Mouse (Mus musculus) heart, embryonic 13.5 days (tissue): ENCODE measurements around the gene Cdcp2. TPM values are rescaled to one million over a fixed set of nuclear protein-coding genes. Genes with fewer than 3 reads are reported as not detected.
"Not testable (repeated sequence)": the region's sequence is repeated elsewhere in the genome, so short reads cannot be mapped to it uniquely, and the experiment has no call there.

Experiments
- ATAC-seq: fragments of 200-750 bp; cut with Nextera tagmentation; 2 replicates; pipeline ENCODE4 v1.8.0; 2017; ENCODE audit warnings: moderate TSS enrichment; ENCODE audit not compliant: insufficient number of reproducible peaks, low FRiP score, low TSS enrichment; ENCODE audit errors: extremely low read depth
- H3K27ac ChIP-seq: fragments of 300-500 bp; sonication (generic); replicated peaks from 2 replicates; pipeline ENCODE4 v1.5.1; 2015; ENCODE audit warnings: moderate library complexity, mild to moderate bottlenecking, inconsistent platforms
- H3K27me3 ChIP-seq: fragments of 300-500 bp; sonication (generic); replicated peaks from 2 replicates; pipeline ENCODE4 v1.6.1; 2015; ENCODE audit warnings: mild to moderate bottlenecking, inconsistent platforms
- H3K36me3 ChIP-seq: fragments of 300-500 bp; sonication (generic); 2 replicates; pipeline ENCODE4 v1.6.1; 2015; ENCODE audit warnings: mild to moderate bottlenecking, inconsistent platforms
- H3K4me1 ChIP-seq: fragments of 300-500 bp; sonication (generic); 2 replicates; pipeline ENCODE4 v1.6.1; 2015; ENCODE audit warnings: inconsistent platforms
- H3K4me2 ChIP-seq: fragments of 300-500 bp; sonication (generic); 2 replicates; pipeline ENCODE4 v1.6.1; 2015; ENCODE audit warnings: inconsistent platforms, mild to moderate bottlenecking, moderate library complexity
- H3K4me3 ChIP-seq: fragments of 300-500 bp; sonication (generic); 2 replicates; pipeline ENCODE4 v1.5.1; 2015; ENCODE audit warnings: moderate library complexity, mild to moderate bottlenecking, inconsistent platforms
- H3K9ac ChIP-seq: fragments of 300-500 bp; sonication (generic); 2 replicates; pipeline ENCODE4 v1.6.1; 2015; ENCODE audit warnings: inconsistent platforms, mild to moderate bottlenecking, moderate library complexity
- H3K9me3 ChIP-seq: fragments of 300-500 bp; sonication (generic); 2 replicates; pipeline ENCODE4 v1.6.1; 2016; ENCODE audit warnings: inconsistent platforms
- WGBS: fragments of 180-500 bp; shearing (Covaris S2); methylation state at CpG from one replicate; pipeline ENCODE4 v1.1.7; 2015; ENCODE audit warnings: mixed read lengths; 5-methylcytosine and 5-hydroxymethylcytosine counted together
- polyA plus RNA-seq: library from polyadenylated mRNA; unstranded; fragments of >200 nt; fragmentation: Nextera tagmentation; extraction: Ambion mirVana; gene quantifications from 2 replicates; pipeline ENCODE4 v1.2.1, GENCODE M21; 2015

Cdcp2 gene
- polyA plus RNA-seq, 1 experiment from 2014 or later, result not detected

GRCm38 (mm10) chr4:107094484-107095187, 2.1 kb upstream of the Cdcp2 start:
- H3K9ac ChIP-seq, result no peak overlapping the region
- H3K4me3 ChIP-seq, result no peak overlapping the region
- WGBS, result 74% methylated on average over 16 of the region's 16 CpGs
- peaks cover 10% of the 10 kb centered on the region for H3K27me3 ChIP-seq
- ATAC-seq, result no peak
- no peak overlapping the region for H3K27ac ChIP-seq
- H3K4me2 ChIP-seq, result no peak overlapping the region
- no peaks in the 10 kb centered on the region for H3K36me3 ChIP-seq
- H3K4me1 ChIP-seq, result peaks cover 13% of the 10 kb centered on the region
- no peaks in the 10 kb centered on the region for H3K9me3 ChIP-seq

DNA sequence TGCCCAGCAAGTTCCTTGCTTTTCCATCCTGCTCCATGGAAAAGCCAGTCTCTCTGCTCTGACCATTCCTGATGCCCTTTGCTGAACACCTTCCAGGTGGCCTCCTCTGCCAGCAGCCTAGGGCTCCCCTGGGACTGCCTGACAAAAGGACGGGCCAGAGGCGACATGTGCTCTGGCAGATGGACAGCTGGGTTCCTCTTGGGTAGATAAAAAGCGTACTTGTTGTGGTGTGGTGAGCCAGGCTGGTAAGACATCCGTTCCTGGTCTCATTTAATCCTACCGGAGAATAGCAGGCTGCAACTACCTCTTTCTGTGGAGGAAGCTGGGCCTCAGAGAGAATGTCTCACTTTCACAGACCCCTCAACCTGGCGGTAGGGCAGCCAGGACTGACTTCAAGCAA, 648 bp upstream of the Cdcp2 start:
- Histone ChIP-seq H3K9me3 (no peaks in the 10 kb centered on the region), H3K4me3 (no peak overlapping the region), H3K27me3 (peaks cover 10% of the 10 kb centered on the region), H3K4me1 (peaks cover 13% of the 10 kb centered on the region), H3K4me2 (no peak overlapping the region), H3K36me3 (no peaks in the 10 kb centered on the region), H3K9ac (no peak overlapping the region), H3K27ac (no peak overlapping the region)
- ATAC-seq, result no peak
- 53% methylated on average over 6 of the region's 6 CpGs for WGBS

GRCm38 (mm10) chr4:107097871-107098270, 1.2 kb downstream of the Cdcp2 start:
- H3K4me3 ChIP-seq, result no peak overlapping the region
- no peaks in the 10 kb centered on the region for H3K36me3 ChIP-seq
- no peak for ATAC-seq
- H3K27me3 ChIP-seq, result peaks cover 10% of the 10 kb centered on the region
- no peak overlapping the region for H3K27ac ChIP-seq
- no peak overlapping the region for H3K4me2 ChIP-seq
- 42% methylated on average over 15 of the region's 15 CpGs for WGBS
- H3K9me3 ChIP-seq, result no peaks in the 10 kb centered on the region
- peaks cover 13% of the 10 kb centered on the region for H3K4me1 ChIP-seq
- H3K9ac ChIP-seq, result no peak overlapping the region

- H3K27ac ChIP-seq, result no peak overlapping the region
- H3K4me1 ChIP-seq, result peaks cover 13% of the 10 kb centered on the region
- ATAC-seq, result no peak
- WGBS, result 83% methylated on average over 10 of the region's 10 CpGs
- H3K36me3 ChIP-seq, result no peaks in the 10 kb centered on the region
- no peaks in the 10 kb centered on the region for H3K9me3 ChIP-seq
- H3K4me3 ChIP-seq, result no peak overlapping the region
- no peak overlapping the region for H3K4me2 ChIP-seq
- H3K27me3 ChIP-seq, result peaks cover 10% of the 10 kb centered on the region
- H3K9ac ChIP-seq, result no peak overlapping the region
Observed at GRCm38 (mm10) chr4:107098375-107098774, 1.7 kb downstream of the Cdcp2 start.

- peaks cover 13% of the 10 kb centered on the region for H3K4me1 ChIP-seq
- H3K9me3 ChIP-seq, result no peaks in the 10 kb centered on the region
- no peak overlapping the region for H3K9ac ChIP-seq
- H3K27ac ChIP-seq, result no peak overlapping the region
- no peak for ATAC-seq
- H3K4me3 ChIP-seq, result no peak overlapping the region
- H3K27me3 ChIP-seq, result peaks cover 10% of the 10 kb centered on the region
- no peak overlapping the region for H3K4me2 ChIP-seq
- H3K36me3 ChIP-seq, result no peaks in the 10 kb centered on the region
- 72% methylated on average over 17 of the region's 17 CpGs for WGBS
Observed at GRCm38 (mm10) chr4:107098791-107099525, 2.3 kb downstream of the Cdcp2 start.

DNA sequence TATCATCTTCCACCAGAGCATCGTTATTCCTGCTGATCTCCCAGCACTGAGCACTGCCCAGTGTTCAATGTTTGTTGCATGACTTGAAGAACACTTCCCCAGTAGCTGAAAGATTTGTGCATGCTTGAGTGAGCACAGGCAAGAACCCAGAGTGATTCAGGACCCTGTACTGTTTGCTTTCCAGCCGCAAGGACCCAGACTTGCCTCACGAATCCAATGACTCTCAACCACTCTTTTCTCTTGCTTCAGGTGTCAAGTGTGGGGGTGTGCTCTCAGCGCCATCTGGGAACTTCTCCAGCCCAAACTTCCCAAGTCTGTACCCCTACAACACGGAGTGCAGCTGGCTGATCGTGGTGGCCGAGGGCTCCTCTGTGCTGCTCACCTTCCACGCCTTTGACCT, 5.5 kb downstream of the Cdcp2 start:
- no peak for ATAC-seq
- H3K36me3 ChIP-seq, result no peaks in the 10 kb centered on the region
- no peak overlapping the region for H3K9ac ChIP-seq
- no peak overlapping the region for H3K4me3 ChIP-seq
- peaks cover 5% of the 10 kb centered on the region; the same call in 1 of the 2 replicates for H3K4me1 ChIP-seq
- no peak overlapping the region for H3K4me2 ChIP-seq
- peaks cover 10% of the 10 kb centered on the region; the same call in 1 of the 2 replicates for H3K27me3 ChIP-seq
- 78% methylated on average over 8 of the region's 8 CpGs for WGBS
- no peaks in the 10 kb centered on the region for H3K9me3 ChIP-seq
- no peak overlapping the region for H3K27ac ChIP-seq

DNA sequence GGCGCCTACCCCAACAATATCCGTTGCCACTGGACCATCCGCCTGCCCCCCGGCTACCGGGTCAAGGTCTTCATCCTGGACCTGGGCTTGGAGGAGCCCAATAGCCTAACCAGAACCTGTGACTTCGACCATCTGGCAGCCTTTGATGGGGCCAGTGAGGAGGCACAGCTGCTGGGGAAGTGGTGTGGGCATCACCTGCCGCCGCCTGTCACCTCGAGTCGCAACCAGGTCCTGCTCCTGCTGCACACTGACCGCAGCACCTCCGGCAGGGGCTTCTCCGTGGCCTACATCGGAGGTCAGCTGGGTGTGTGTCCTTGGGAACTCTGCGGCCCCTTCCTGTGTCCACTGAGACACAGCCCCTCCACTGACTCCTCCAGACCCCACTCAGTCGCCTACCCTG, 10.1 kb downstream of the Cdcp2 start:
- H3K27me3 ChIP-seq, result no peaks in the 10 kb centered on the region
- no peaks in the 10 kb centered on the region for H3K9me3 ChIP-seq
- H3K4me3 ChIP-seq, result no peak overlapping the region
- no peak for ATAC-seq
- peaks cover 6% of the 10 kb centered on the region; the same call in 1 of the 2 replicates for H3K4me1 ChIP-seq
- no peak overlapping the region for H3K4me2 ChIP-seq
- H3K36me3 ChIP-seq, result no peaks in the 10 kb centered on the region
- WGBS, result 84% methylated on average over 16 of the region's 16 CpGs
- H3K27ac ChIP-seq, result no peak overlapping the region
- H3K9ac ChIP-seq, result no peak overlapping the region

- no peaks in the 10 kb centered on the region for H3K36me3 ChIP-seq
- H3K27me3 ChIP-seq, result no peaks in the 10 kb centered on the region; the same call in 1 of the 2 replicates
- H3K27ac ChIP-seq, result no peak overlapping the region
- H3K9me3 ChIP-seq, result no peaks in the 10 kb centered on the region
- H3K9ac ChIP-seq, result peak overlapping the region; percentile 50; the same call in 1 of the 2 replicates
- WGBS, result 52% methylated on average over 13 of the region's 13 CpGs
- no peak overlapping the region for H3K4me3 ChIP-seq
- no peak for ATAC-seq
- H3K4me2 ChIP-seq, result no peak overlapping the region
- H3K4me1 ChIP-seq, result peaks cover 6% of the 10 kb centered on the region; the same call in 1 of the 2 replicates
Observed at GRCm38 (mm10) chr4:107108291-107108731, 11.6 kb downstream of the Cdcp2 start.

DNA sequence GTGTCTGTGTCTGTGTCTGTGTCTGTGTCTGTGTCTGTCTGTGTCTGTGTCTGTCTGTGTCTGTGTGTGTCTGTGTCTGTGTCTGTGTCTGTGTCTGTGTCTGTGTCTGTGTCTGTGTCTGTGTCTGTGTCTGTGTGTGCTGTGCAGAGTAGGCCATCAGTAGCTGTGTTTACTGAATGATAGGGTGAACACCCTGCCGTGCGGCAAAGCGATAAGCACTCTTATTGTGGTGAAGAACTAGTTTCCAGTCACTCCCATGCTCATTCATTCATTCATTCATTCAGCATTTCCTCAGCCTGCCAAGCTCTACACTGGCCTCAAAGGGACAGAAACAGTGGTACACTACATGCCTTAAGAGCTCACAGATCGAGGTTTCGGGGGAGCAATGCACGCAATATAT, 12.5 kb downstream of the Cdcp2 start:
- H3K9me3 ChIP-seq, H3K36me3 ChIP-seq, H3K9ac ChIP-seq, ATAC-seq, H3K4me2 ChIP-seq, H3K27ac ChIP-seq, H3K4me3 ChIP-seq, H3K27me3 ChIP-seq, H3K4me1 ChIP-seq: not testable (repeated sequence)
- WGBS, result 78% methylated on average over 6 of the region's 6 CpGs

DNA sequence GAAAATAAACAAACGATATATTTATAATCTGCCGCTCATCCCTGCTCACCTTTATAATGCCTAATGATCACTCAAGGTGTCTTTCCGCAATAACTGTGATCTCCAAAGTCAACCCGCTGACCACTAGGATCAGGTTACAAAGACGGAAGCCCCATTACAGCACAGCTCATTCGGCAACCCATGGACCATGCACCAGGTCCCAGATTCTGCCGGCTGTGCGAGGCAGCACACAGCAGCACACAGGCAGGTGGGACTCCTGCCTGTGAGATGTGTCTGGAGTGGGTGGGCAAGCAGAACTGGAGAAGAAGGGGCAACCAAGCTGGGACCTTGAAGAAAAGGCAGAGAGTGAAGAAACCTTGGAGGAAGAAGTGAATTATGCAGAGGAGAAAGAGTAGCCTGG, 17.6 kb downstream of the Cdcp2 start:
- 46% methylated on average over 8 of the region's 8 CpGs for WGBS
- H3K4me3 ChIP-seq, result no peak overlapping the region
- no peaks in the 10 kb centered on the region for H3K9me3 ChIP-seq
- no peak for ATAC-seq
- H3K4me1 ChIP-seq, result no peaks in the 10 kb centered on the region
- peaks cover 4% of the 10 kb centered on the region; the same call in 1 of the 2 replicates for H3K27me3 ChIP-seq
- no peak overlapping the region for H3K27ac ChIP-seq
- H3K9ac ChIP-seq, result no peak overlapping the region
- H3K4me2 ChIP-seq, result no peak overlapping the region
- H3K36me3 ChIP-seq, result no peaks in the 10 kb centered on the region

- H3K27me3 ChIP-seq, result peaks cover 4% of the 10 kb centered on the region; the same call in 1 of the 2 replicates
- no peaks in the 10 kb centered on the region for H3K9me3 ChIP-seq
- ATAC-seq, result no peak
- H3K9ac ChIP-seq, result no peak overlapping the region
- 83% methylated on average over 2 of the region's 2 CpGs for WGBS
- H3K4me3 ChIP-seq, result no peak overlapping the region
- H3K27ac ChIP-seq, result no peak overlapping the region
- no peak overlapping the region for H3K4me2 ChIP-seq
- no peaks in the 10 kb centered on the region for H3K36me3 ChIP-seq
- H3K4me1 ChIP-seq, result 0 out of 2 replicates have a peak, but pooled peaks cover 3% of the 10 kb centered on the region
Observed at GRCm38 (mm10) chr4:107117741-107118385, 21.2 kb downstream of the Cdcp2 start.
